Mouse (Mus musculus) c-Kit-positive CD71-positive TER-119-positive erythroid progenitor cells, embryonic 14.5 days (primary cell): ENCODE measurements around the gene Epb41l3.

Experiments
- DNase-seq: peaks from one replicate; pipeline ENCODE4 v3.0.0-alpha.2; 2013; ENCODE audit warnings: low spot score

Epb41l3 gene

GRCm38 (mm10) chr17:69075501-69076237 is at the start of gene Epb41l3:
TSS of gene Epb41l3 (plus strand) at chr17:69075683.
- peak; percentile 1 for DNase-seq

GRCm38 (mm10) chr17:69038760-69039675 is 36.5 kb upstream of the Epb41l3 start:
- DNase-seq, result no peak

- no peak for DNase-seq
Observed at GRCm38 (mm10) chr17:69041516-69041915, 34.0 kb upstream of the Epb41l3 start.

GRCm38 (mm10) chr17:69048826-69049225 is 26.7 kb upstream of the Epb41l3 start:
- DNase-seq, result no peak

GRCm38 (mm10) chr17:69054029-69054428 is 21.5 kb upstream of the Epb41l3 start:
- no peak for DNase-seq

GRCm38 (mm10) chr17:69059760-69060159 is 15.7 kb upstream of the Epb41l3 start:
- no peak for DNase-seq

GRCm38 (mm10) chr17:69060388-69060787 is 15.1 kb upstream of the Epb41l3 start:
- DNase-seq, result no peak

- DNase-seq, result no peak
Observed at GRCm38 (mm10) chr17:69061883-69062745, 13.4 kb upstream of the Epb41l3 start.

- no peak for DNase-seq
Observed at GRCm38 (mm10) chr17:69067937-69068739, 7.3 kb upstream of the Epb41l3 start.

GRCm38 (mm10) chr17:69074095-69074494 is 1.4 kb upstream of the Epb41l3 start:
- no peak for DNase-seq

- DNase-seq, result no peak
Observed at GRCm38 (mm10) chr17:69076238-69076625, 749 bp downstream of the Epb41l3 start.

GRCm38 (mm10) chr17:69076747-69077543 is 1.5 kb downstream of the Epb41l3 start:
- no peak for DNase-seq

GRCm38 (mm10) chr17:69077544-69077920 is 2.0 kb downstream of the Epb41l3 start:
- DNase-seq, result no peak

- no peak for DNase-seq
Observed at GRCm38 (mm10) chr17:69082316-69082715, 6.8 kb downstream of the Epb41l3 start.

GRCm38 (mm10) chr17:69091618-69092017 is 16.1 kb downstream of the Epb41l3 start:
- no peak for DNase-seq

- DNase-seq, result no peak
Observed at GRCm38 (mm10) chr17:69097068-69097467, 21.6 kb downstream of the Epb41l3 start.

GRCm38 (mm10) chr17:69097955-69098354 is 22.5 kb downstream of the Epb41l3 start:
- no peak for DNase-seq

- no peak for DNase-seq
Observed at GRCm38 (mm10) chr17:69103326-69103725, 27.8 kb downstream of the Epb41l3 start.

GRCm38 (mm10) chr17:69105035-69105798 is 29.7 kb downstream of the Epb41l3 start:
- no peak for DNase-seq
